Mouse (Mus musculus): Measurements from ENCODE around the gene Uck1.
"Not testable (repeated sequence)": the region's sequence is repeated elsewhere in the genome, so short reads cannot be mapped to it uniquely, and the experiment has no call there.

The Uck1 gene

GRCm38 (mm10) chr2:32259657-32260417, at the start of gene Uck1:
Gene Uck1 (minus strand): TSS chr2:32260159.
- DNase-seq (ENCODE audit: low spot score in 2 of 2): peak; percentile 83 to 85

- no peak for DNase-seq (ENCODE audit: low spot score in 2 of 2)
Observed at GRCm38 (mm10) chr2:32308870-32309568, 49.1 kb upstream of the Uck1 start.

- DNase-seq (ENCODE audit: low spot score in 2 of 2): no peak
Observed at GRCm38 (mm10) chr2:32307941-32308760, 48.2 kb upstream of the Uck1 start.

- DNase-seq (ENCODE audit: low spot score in 2 of 2): no peak
Observed at GRCm38 (mm10) chr2:32307247-32307798, 47.4 kb upstream of the Uck1 start.

- DNase-seq (ENCODE audit: low spot score in 2 of 2): no peak
Observed at GRCm38 (mm10) chr2:32306176-32306575, 46.2 kb upstream of the Uck1 start.

- DNase-seq (ENCODE audit: low spot score in 2 of 2): no peak
Observed at GRCm38 (mm10) chr2:32305668-32306067, 45.7 kb upstream of the Uck1 start.

- DNase-seq (ENCODE audit: low spot score in 2 of 2): no peak
Observed at GRCm38 (mm10) chr2:32304145-32304832, 44.3 kb upstream of the Uck1 start.

GRCm38 (mm10) chr2:32302952-32303351, 43.0 kb upstream of the Uck1 start:
- DNase-seq (ENCODE audit: low spot score in 2 of 2): no peak

GRCm38 (mm10) chr2:32299469-32299868, 39.5 kb upstream of the Uck1 start:
- DNase-seq (ENCODE audit: low spot score in 2 of 2): no peak

GRCm38 (mm10) chr2:32295842-32296241, 35.9 kb upstream of the Uck1 start:
- not testable (repeated sequence) for DNase-seq (ENCODE audit: low spot score in 2 of 2)

GRCm38 (mm10) chr2:32295285-32295684, 35.3 kb upstream of the Uck1 start:
- no peak for DNase-seq (ENCODE audit: low spot score in 2 of 2)

- no peak for DNase-seq (ENCODE audit: low spot score in 2 of 2)
Observed at GRCm38 (mm10) chr2:32294348-32294747, 34.4 kb upstream of the Uck1 start.

- DNase-seq (ENCODE audit: low spot score in 2 of 2): no peak
Observed at GRCm38 (mm10) chr2:32289578-32289977, 29.6 kb upstream of the Uck1 start.

- DNase-seq (ENCODE audit: low spot score in 2 of 2): peak in 1 of 2 experiments; percentile 62
Observed at GRCm38 (mm10) chr2:32288371-32288931, 28.5 kb upstream of the Uck1 start.

- peak; percentile 90 to 97 for DNase-seq (ENCODE audit: low spot score in 2 of 2)
Observed at GRCm38 (mm10) chr2:32287923-32288367, 28.0 kb upstream of the Uck1 start, which contains the start of gene Swi5. Gene Swi5 (minus strand): TSS chr2:32288075.

GRCm38 (mm10) chr2:32287334-32287840, 27.4 kb upstream of the Uck1 start, which contains the start of gene Golga2:
Gene Golga2 (plus strand): TSS chr2:32287384.
- DNase-seq (ENCODE audit: low spot score in 2 of 2): no peak

- no peak for DNase-seq (ENCODE audit: low spot score in 2 of 2)
Observed at GRCm38 (mm10) chr2:32283986-32284385, 24.0 kb upstream of the Uck1 start.

- peak in 1 of 2 experiments; percentile 30 for DNase-seq (ENCODE audit: low spot score in 2 of 2)
Observed at GRCm38 (mm10) chr2:32282727-32283126, 22.8 kb upstream of the Uck1 start.

- DNase-seq (ENCODE audit: low spot score in 2 of 2): no peak
Observed at GRCm38 (mm10) chr2:32282289-32282688, 22.3 kb upstream of the Uck1 start.

GRCm38 (mm10) chr2:32275823-32276222, 15.9 kb upstream of the Uck1 start:
- DNase-seq (ENCODE audit: low spot score in 2 of 2): no peak

Measured in urinary bladder, adult 18-20 months (tissue).